Mouse (Mus musculus): ENCODE measurements around the gene Pfas. TPM values are rescaled to one million over a fixed set of nuclear protein-coding genes. Genes with fewer than 3 reads are reported as not detected.
A peak's percentile ranks its signal among the peaks of the same experiment; 100 is the strongest.

Gene Pfas
- 10 to 100 TPM; 22.0 to 29.0 (median 24.8) TPM for polyA plus RNA-seq (2017; shearing (Covaris generic))

- peak; percentile 72 for ATAC-seq
Observed at GRCm38 (mm10) chr11:69008182-69009121, at the start of gene Pfas. TSS of gene Pfas (minus strand) at chr11:69008460.

- ATAC-seq = no peak
Observed at GRCm38 (mm10) chr11:69053848-69054247, 45.6 kb upstream of the Pfas start.

GRCm38 (mm10) chr11:69052824-69053421 lies 44.7 kb upstream of the Pfas start:
- ATAC-seq = no peak

GRCm38 (mm10) chr11:69051771-69052170 lies 43.5 kb upstream of the Pfas start:
- no peak for ATAC-seq

- ATAC-seq = no peak
Observed at GRCm38 (mm10) chr11:69050748-69051147, 42.5 kb upstream of the Pfas start.

GRCm38 (mm10) chr11:69048151-69048550 lies 39.9 kb upstream of the Pfas start:
- no peak for ATAC-seq

GRCm38 (mm10) chr11:69047592-69047991 lies 39.3 kb upstream of the Pfas start:
- ATAC-seq = no peak

- ATAC-seq = no peak
Observed at GRCm38 (mm10) chr11:69046395-69046774, 38.1 kb upstream of the Pfas start.

- peak; percentile 80 for ATAC-seq
Observed at GRCm38 (mm10) chr11:69045531-69046394, 37.5 kb upstream of the Pfas start, which contains the start of gene Aurkb. TSS of gene Aurkb (plus strand) at chr11:69045647.

- no peak for ATAC-seq
Observed at GRCm38 (mm10) chr11:69038173-69038572, 29.9 kb upstream of the Pfas start.

GRCm38 (mm10) chr11:69037231-69038061 lies 29.2 kb upstream of the Pfas start:
- no peak for ATAC-seq

- no peak for ATAC-seq
Observed at GRCm38 (mm10) chr11:69036486-69037230, 28.4 kb upstream of the Pfas start.

- ATAC-seq = no peak
Observed at GRCm38 (mm10) chr11:69035849-69036248, 27.6 kb upstream of the Pfas start.

- no peak for ATAC-seq
Observed at GRCm38 (mm10) chr11:69035411-69035810, 27.2 kb upstream of the Pfas start.

GRCm38 (mm10) chr11:69034585-69034984 lies 26.3 kb upstream of the Pfas start:
- ATAC-seq = no peak

GRCm38 (mm10) chr11:69033552-69033951 lies 25.3 kb upstream of the Pfas start:
- no peak for ATAC-seq

- no peak for ATAC-seq
Observed at GRCm38 (mm10) chr11:69028805-69029204, 20.5 kb upstream of the Pfas start.

- no peak for ATAC-seq
Observed at GRCm38 (mm10) chr11:69026562-69026961, 18.3 kb upstream of the Pfas start.

- no peak for ATAC-seq
Observed at GRCm38 (mm10) chr11:69020691-69021090, 12.4 kb upstream of the Pfas start.

- ATAC-seq = no peak
Observed at GRCm38 (mm10) chr11:69016755-69017154, 8.5 kb upstream of the Pfas start.
